Mouse (Mus musculus) E14TG2a.4 (cell line): ENCODE results near the gene Ttf2.

ENCODE experiments used
- H3K27me3 ChIP-seq: 2 replicates; pipeline ENCODE4 v1.6.1; 2014; ENCODE audit warnings: low read length, control low read depth; ENCODE audit not compliant: insufficient read depth
- H3K36me3 ChIP-seq: 2 replicates; pipeline ENCODE4 v1.6.1; 2014; ENCODE audit warnings: low read length, control low read depth; ENCODE audit not compliant: insufficient read depth
- H3K4me1 ChIP-seq: replicated peaks from 2 replicates; pipeline ENCODE4 v1.6.1; 2014; ENCODE audit warnings: low read depth, low read length, control low read depth
- H3K4me3 ChIP-seq: replicated peaks from 2 replicates; pipeline ENCODE4 v1.5.1; 2014; ENCODE audit warnings: mild to moderate bottlenecking, low read length
- H3K9me3 ChIP-seq: 2 replicates; pipeline ENCODE4 v1.6.1; 2014; ENCODE audit warnings: low read length, control low read depth
- CTCF ChIP-seq: conservative IDR thresholded peaks from 2 replicates; pipeline ENCODE4 v1.5.1; 2014; ENCODE audit warnings: low read length
- NANOG ChIP-seq: IDR thresholded peaks from 2 replicates; pipeline ENCODE4 v1.6.1; 2014; ENCODE audit warnings: borderline replicate concordance, low read length, mixed read lengths
- POU5F1 ChIP-seq: IDR thresholded peaks from 2 replicates; pipeline ENCODE4 v1.6.1; 2014; ENCODE audit warnings: low read length, borderline replicate concordance

Ttf2 gene

GRCm38 (mm10) chr3:100911498-100912213 is 57.8 kb downstream of the Ttf2 start:
- TF ChIP-seq NANOG (no peak), CTCF (no peak), POU5F1 (no peak)
- no peaks in the 10 kb centered on the region for H3K36me3 ChIP-seq

GRCm38 (mm10) chr3:100911026-100911425 is 58.4 kb downstream of the Ttf2 start:
- H3K27me3 ChIP-seq = no peaks in the 10 kb centered on the region
- H3K36me3 ChIP-seq = no peaks in the 10 kb centered on the region
- H3K9me3 ChIP-seq = no peaks in the 10 kb centered on the region
- H3K4me1 ChIP-seq = no peaks in the 10 kb centered on the region
- H3K4me3 ChIP-seq = no peak overlapping the region
- no peak for TF ChIP-seq NANOG
- no peak for TF ChIP-seq CTCF
- TF ChIP-seq POU5F1 = no peak

More at GRCm38 (mm10) chr3:100911498-100912213, 57.8 kb downstream of the Ttf2 start:
- Histone ChIP-seq H3K4me3 (no peak overlapping the region), H3K9me3 (no peaks in the 10 kb centered on the region), H3K4me1 (no peaks in the 10 kb centered on the region), H3K27me3 (no peaks in the 10 kb centered on the region)

- Histone ChIP-seq H3K4me3 (no peak overlapping the region), H3K4me1 (no peaks in the 10 kb centered on the region), H3K9me3 (no peaks in the 10 kb centered on the region), H3K36me3 (no peaks in the 10 kb centered on the region), H3K27me3 (no peaks in the 10 kb centered on the region)
- no peak for TF ChIP-seq POU5F1
- TF ChIP-seq NANOG = no peak
- TF ChIP-seq CTCF = no peak
Measured at GRCm38 (mm10) chr3:100910621-100911020, 58.8 kb downstream of the Ttf2 start.

- TF ChIP-seq CTCF (no peak), POU5F1 (no peak), NANOG (no peak)
- H3K4me3 ChIP-seq = no peak overlapping the region
- H3K9me3 ChIP-seq = no peaks in the 10 kb centered on the region
- H3K4me1 ChIP-seq = no peaks in the 10 kb centered on the region
- H3K27me3 ChIP-seq = no peaks in the 10 kb centered on the region
- H3K36me3 ChIP-seq = no peaks in the 10 kb centered on the region
Measured at GRCm38 (mm10) chr3:100908594-100908993, 60.9 kb downstream of the Ttf2 start.

GRCm38 (mm10) chr3:100906916-100907315 is 62.5 kb downstream of the Ttf2 start:
- no peaks in the 10 kb centered on the region for H3K9me3 ChIP-seq
- no peaks in the 10 kb centered on the region for H3K4me1 ChIP-seq
- H3K4me3 ChIP-seq = no peak overlapping the region
- H3K27me3 ChIP-seq = no peaks in the 10 kb centered on the region
- H3K36me3 ChIP-seq = no peaks in the 10 kb centered on the region
- TF ChIP-seq POU5F1 (no peak), NANOG (no peak), CTCF (peak; percentile 13; the same call in 1 of the 2 replicates)

GRCm38 (mm10) chr3:100906128-100906527 is 63.3 kb downstream of the Ttf2 start:
- H3K36me3 ChIP-seq = no peaks in the 10 kb centered on the region
- no peaks in the 10 kb centered on the region for H3K4me1 ChIP-seq
- no peaks in the 10 kb centered on the region for H3K27me3 ChIP-seq
- no peaks in the 10 kb centered on the region for H3K9me3 ChIP-seq
- no peak overlapping the region for H3K4me3 ChIP-seq
- TF ChIP-seq CTCF = no peak
- no peak for TF ChIP-seq NANOG
- no peak for TF ChIP-seq POU5F1

- H3K27me3 ChIP-seq = 0 out of 2 replicates have a peak, but pooled peaks cover 3% of the 10 kb centered on the region
- H3K36me3 ChIP-seq = no peaks in the 10 kb centered on the region
- no peaks in the 10 kb centered on the region for H3K4me1 ChIP-seq
- TF ChIP-seq POU5F1 (no peak), CTCF (no peak), NANOG (no peak)
- no peaks in the 10 kb centered on the region for H3K9me3 ChIP-seq
- H3K4me3 ChIP-seq = no peak overlapping the region
Measured at GRCm38 (mm10) chr3:100895500-100895899, 74.0 kb downstream of the Ttf2 start.

- Histone ChIP-seq H3K4me1 (no peaks in the 10 kb centered on the region), H3K36me3 (no peaks in the 10 kb centered on the region), H3K9me3 (no peaks in the 10 kb centered on the region), H3K27me3 (0 out of 2 replicates have a peak, but pooled peaks cover 3% of the 10 kb centered on the region), H3K4me3 (no peak overlapping the region)
- TF ChIP-seq POU5F1 (no peak), NANOG (no peak), CTCF (no peak)
Measured at GRCm38 (mm10) chr3:100892383-100893335, 76.8 kb downstream of the Ttf2 start.
